Mouse (Mus musculus): ENCODE results near the gene Rab10. TPM values are rescaled to one million over a fixed set of nuclear protein-coding genes. Genes with fewer than 3 reads are reported as not detected.

Rab10 gene
- polyA plus RNA-seq (2014; fragmentation: Illumina TruSeq; extraction: RNeasy Lipid Tissue Mini Kit (QIAGEN cat#74804); ENCODE audit: low read depth, low replicate concordance) = 375 TPM

DNA sequence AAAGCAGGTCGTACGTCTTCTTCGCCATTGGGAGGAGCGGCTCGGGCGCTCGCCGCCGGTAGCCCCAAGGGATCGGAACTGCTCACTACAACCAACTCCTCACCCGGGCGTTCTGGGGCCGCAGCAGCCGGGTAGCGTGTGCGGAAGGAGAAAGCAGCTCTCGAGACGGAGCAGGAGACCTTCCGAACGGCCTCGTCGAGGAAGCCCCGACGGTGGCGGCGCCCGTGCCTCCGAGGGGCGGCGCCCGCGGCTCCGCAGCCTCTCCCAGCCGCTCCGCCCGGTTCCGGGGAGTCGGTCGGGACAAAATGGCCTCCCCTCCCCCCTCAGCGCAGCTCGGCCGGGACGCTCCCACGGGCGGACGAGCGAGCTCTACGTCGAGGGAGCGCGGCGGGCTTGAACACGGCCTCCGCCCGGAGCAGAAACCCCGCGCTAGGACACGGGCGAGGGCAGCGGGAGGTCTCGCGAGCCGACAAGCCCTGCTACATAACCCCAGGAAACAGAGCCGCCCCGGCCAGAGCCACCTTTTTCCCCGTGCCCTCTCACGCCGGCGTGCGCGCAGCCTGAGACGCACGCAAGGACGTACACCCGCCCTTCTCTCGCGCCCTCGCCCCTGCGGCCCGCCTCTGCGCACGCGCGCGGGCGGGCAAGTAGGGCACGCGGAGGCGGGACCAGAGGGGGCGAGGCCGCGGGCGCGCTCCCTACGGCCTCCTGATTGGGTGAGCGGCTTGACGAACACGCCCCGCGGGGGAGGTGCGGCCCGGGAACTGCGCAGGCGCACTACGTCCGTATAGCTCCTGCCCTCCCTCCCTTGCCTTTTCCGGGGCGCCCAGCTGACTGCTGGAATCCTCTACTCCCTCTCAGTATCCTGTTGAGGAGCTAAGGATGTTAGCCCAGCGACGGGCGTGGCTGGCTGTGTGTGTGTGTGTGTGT, at the start of gene Rab10:
Gene Rab10, minus strand, starts transcription at position 579 of the 930 bp plus-strand sequence.

Other genes with a start within 250 kb of the Rab10 start
- 4.5 TPM for gene Kif3c, start 55.2 kb upstream of the Rab10 start, polyA plus RNA-seq (2014; fragmentation: Illumina TruSeq; extraction: RNeasy Lipid Tissue Mini Kit (QIAGEN cat#74804); ENCODE audit: low read depth, low replicate concordance)
- 47.0 TPM for gene Asxl2, start 116.9 kb upstream of the Rab10 start, polyA plus RNA-seq (2014; fragmentation: Illumina TruSeq; extraction: RNeasy Lipid Tissue Mini Kit (QIAGEN cat#74804); ENCODE audit: low read depth, low replicate concordance)